Mouse (Mus musculus): Measurements from ENCODE around the gene Srgap1.

DNA sequence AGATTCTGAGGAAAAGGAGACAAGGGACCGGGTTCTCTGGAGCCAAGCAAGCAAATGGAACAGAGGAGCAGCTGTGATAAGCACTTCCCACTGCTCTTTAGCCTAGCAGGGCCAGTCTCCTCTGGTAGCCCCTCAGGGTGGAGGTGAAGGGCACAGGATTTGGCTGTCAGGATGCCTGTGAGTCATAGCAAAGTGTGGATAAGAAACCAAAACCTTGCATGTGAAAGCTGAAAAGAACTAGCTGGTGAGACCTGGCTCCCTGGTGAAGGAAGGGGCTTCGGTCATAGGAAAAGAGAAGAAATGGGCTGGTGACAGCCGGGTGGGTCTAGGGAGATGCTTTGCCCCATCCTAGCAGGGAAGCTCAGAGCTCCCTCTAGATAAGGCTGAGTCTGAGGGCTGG is 30.5 kb downstream of the Srgap1 start:
- TF ChIP-seq CTCF (IDR thresholded peaks at IDR 0.05; ENCODE audit: extremely low read depth, insufficient read length, insufficient replicate concordance, low read depth, low read length) = no peak
- TF ChIP-seq POLR2A (IDR thresholded peaks at IDR 0.05; ENCODE audit: low read depth, low read length) = no peak
